Mouse (Mus musculus): ENCODE data around the gene Pdlim4.
"Not testable (repeated sequence)": the region's sequence is repeated elsewhere in the genome, so short reads cannot be mapped to it uniquely, and the experiment has no call there.

The Pdlim4 gene

DNA sequence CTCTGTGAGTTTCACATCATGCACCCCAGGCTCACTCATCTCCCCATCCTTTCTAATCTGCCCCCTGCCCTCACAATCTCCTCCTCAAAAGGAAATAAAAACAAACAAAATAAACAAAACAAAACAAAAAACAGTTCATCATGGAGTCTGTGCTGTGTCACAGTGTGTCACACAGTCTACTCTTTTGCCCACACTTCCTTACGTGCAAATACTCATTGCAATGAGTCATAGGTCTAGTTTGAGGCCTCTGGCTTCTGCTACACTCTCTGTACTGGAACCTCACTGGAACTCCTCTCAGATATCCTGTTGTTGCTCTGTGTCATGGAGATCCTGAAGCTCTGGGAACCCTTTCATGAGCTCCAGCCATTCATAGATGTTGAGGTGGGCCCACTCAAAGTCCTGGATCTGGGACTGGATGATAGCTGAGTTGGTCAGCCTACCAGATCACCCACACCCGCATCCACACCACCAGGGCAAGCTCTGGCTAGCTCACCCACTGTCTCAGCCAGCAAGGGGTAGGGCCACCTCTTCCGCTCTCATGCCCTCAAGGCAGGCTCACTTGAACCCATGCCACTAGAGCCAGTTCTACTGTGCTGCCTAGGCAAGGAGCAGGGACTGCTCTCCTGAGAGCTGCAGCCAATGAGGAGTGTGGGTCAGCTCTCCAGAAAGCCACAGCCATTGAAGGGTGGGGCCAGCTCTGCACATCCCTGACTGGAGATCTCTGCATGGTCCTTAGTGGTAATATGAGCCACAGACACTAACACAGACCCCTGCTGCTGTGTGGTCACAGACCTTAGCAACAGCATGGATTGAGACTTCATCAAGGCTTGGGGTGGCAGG lies 49.7 kb downstream of the Pdlim4 start:
- DNase-seq (ENCODE audit: low read depth, low spot score), result no peak

GRCm38 (mm10) chr11:54017596-54017995 lies 51.2 kb downstream of the Pdlim4 start:
- no peak for DNase-seq (ENCODE audit: low read depth, low spot score)

DNA sequence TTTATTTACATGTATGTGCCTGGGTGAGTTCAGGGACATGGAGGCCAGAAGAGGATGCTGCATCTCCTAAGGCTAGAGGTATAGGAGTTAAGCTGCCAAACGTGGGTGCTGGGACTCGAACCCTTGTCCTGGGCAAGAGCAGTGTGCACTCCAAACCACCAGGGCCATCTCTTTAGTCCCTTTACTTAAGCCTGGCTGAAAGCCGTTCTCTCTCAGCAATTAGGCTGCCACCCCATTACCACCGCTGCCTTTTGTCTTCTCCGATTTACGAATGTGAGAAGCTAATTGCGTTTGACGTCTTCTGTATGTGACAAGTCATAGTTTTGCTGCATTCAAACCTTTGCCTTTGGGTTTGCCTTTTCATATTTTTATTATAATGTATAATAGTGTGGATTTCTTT lies 52.8 kb downstream of the Pdlim4 start:
- no peak for DNase-seq (ENCODE audit: low read depth, low spot score)

GRCm38 (mm10) chr11:54012961-54013360 lies 55.9 kb downstream of the Pdlim4 start:
- no peak for DNase-seq (ENCODE audit: low read depth, low spot score)

- no peak for DNase-seq (ENCODE audit: low read depth, low spot score)
Observed at GRCm38 (mm10) chr11:54011255-54011654, 57.6 kb downstream of the Pdlim4 start.

DNA sequence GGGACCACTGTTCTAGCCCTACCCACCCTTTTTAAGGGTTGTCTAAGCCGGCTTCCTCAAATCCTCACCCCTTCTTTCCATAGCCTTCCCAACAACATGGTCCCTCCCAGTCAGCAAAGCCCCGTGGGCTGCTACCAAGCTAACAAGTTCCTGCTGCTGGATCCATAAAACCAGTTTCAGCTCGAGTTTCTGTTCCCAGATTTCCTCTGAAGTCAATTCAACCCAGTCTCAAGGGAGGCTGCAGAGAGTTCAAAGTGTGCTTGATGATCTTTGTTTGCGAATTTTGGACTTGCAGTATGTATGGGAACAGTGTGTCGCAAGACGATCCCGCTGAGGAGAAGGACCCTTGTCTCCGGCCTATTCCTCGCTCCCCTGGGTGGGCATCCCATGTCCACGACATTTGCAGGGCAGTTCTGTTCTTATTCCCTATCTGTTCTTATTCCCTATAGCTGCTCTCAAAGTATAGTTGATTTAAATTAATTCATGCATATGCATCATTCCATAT lies 60.3 kb downstream of the Pdlim4 start:
- no peak for DNase-seq (ENCODE audit: low read depth, low spot score)

GRCm38 (mm10) chr11:54007717-54008116 lies 61.1 kb downstream of the Pdlim4 start:
- no peak for DNase-seq (ENCODE audit: low read depth, low spot score)

DNA sequence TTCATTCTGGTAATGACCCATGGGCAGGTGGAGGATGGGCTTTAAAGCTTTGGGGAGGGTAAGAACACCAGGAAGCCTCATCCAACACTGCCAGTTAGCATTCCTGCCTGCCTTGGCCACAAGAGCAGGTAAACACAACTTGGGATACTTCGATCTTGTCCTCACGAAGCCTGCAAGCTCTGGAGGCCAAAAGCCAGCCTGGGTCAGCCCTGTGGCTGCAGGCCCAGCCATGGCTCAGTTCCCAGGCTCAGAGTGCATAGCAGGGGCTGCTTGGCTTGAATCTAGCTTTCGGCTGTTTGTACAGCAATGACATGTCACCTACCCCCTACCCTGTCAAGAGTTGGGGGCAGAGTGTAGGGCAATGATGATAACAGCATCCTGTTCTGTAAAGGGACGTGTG lies 61.9 kb downstream of the Pdlim4 start:
- no peak for DNase-seq (ENCODE audit: low read depth, low spot score)

DNA sequence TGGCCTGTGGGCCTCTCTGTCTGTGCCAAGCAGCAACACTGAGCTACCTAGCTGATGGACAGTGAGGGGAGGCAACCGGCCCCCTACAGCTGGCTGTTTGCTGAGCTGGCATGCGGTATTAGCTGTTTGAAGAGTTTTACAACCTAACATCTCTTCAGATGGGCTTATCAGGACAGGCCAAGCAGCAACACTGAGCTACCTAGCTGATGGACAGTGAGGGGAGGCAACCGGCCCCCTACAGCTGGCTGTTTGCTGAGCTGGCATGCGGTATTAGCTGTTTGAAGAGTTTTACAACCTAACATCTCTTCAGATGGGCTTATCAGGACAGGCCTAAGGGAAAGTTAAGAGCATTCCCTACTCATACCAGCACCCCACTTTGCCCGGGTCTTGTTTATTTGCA lies 62.5 kb downstream of the Pdlim4 start:
- not testable (repeated sequence) for DNase-seq (ENCODE audit: low read depth, low spot score)
